Comparison of ENCODE assay signal across 8 mouse cellular contexts in the genomic region with DNA sequence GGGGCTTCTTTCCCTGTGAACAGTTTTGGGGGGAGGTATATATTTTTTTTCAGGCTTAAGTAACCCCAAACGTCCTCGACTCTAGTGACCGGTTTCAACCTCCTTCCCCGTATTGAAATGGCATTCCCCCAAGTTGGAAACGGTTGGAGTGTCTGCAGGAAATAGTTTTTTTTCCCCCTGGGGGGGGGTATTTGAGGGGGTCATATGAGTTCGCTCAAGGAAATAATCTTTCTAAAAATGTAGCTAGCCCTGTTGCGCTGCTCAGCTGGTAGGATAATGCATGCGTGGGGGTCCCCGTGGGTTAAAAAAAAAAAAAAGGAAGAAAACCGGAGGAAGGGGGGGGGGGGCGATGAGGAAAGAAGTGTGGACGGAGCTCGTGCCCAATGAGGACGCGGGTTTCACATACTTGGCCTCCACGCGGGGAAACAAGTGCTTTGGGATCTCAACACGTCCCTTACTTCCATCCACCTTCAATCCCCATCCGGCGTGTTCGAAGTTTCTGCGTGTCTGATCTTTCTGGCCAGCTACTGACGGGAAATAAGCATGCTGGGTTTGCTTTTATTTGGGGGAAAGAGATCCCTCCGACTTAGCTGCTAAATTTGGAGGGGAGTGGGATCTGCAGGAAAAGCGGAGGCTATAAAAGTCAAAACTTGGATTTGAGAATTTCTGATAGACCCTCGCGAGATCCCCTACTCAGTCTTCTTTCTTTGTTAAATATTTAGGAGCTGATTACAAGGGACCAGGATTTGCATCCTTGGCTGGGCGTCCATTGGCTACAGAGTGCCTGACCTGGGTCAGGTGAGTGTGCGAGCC. TPM values are rescaled to one million over a fixed set of nuclear protein-coding genes. Genes with fewer than 3 reads are reported as not detected.
DNase-seq lines count a peak whose midpoint lies in the region; ATAC-seq and TF ChIP-seq lines count a peak whose summit lies in the region.

No protein-coding gene starts in this region.

- H3K36me3 ChIP-seq in kidney, adult 2 months (ENCODE audit: control insufficient read depth, insufficient read depth, low read length) = peaks cover 2% of the 10 kb centered on the region; the same call in 1 of the 2 replicates
- H3K36me3 ChIP-seq in midbrain, embryonic 12.5 days = no peaks in the 10 kb centered on the region

- no peak for ATAC-seq in midbrain, embryonic 12.5 days (ENCODE audit: low FRiP score, low read depth)

- WGBS in kidney, adult 2 months = 2% methylated on average over 28 of the region's 29 CpGs
- under 1% methylated on average over 28 of the region's 29 CpGs for WGBS in midbrain, embryonic 12.5 days

- peaks cover 27% of the 10 kb centered on the region for H3K4me1 ChIP-seq in kidney, adult 2 months (ENCODE audit: control insufficient read depth, insufficient read depth, low read length)
- peaks cover 11% of the 10 kb centered on the region; the same call in 1 of the 2 replicates for H3K4me1 ChIP-seq in midbrain, embryonic 12.5 days

- H3K9ac ChIP-seq in midbrain, embryonic 12.5 days (replicated peaks) = peak overlapping the region; percentile 53

- H3K9me3 ChIP-seq in midbrain, embryonic 12.5 days = no peaks in the 10 kb centered on the region

- H3K27ac ChIP-seq in kidney, adult 2 months (ENCODE audit: insufficient read depth, low read depth, low read length) = peak overlapping the region; percentile 68
- no peak overlapping the region for H3K27ac ChIP-seq in midbrain, embryonic 12.5 days (replicated peaks)

- H3K4me2 ChIP-seq in midbrain, embryonic 12.5 days (replicated peaks) = peak overlapping the region; percentile 82

- no peak for TF ChIP-seq POLR2A in kidney, adult 2 months (IDR thresholded peaks at IDR 0.05; ENCODE audit: low read depth, low read length)
- no peak for TF ChIP-seq POLR2A in brain, embryonic 14.5 days (IDR thresholded peaks at IDR 0.05; ENCODE audit: borderline replicate concordance, extremely low read depth, insufficient read depth, insufficient read length, poor library complexity, severe bottlenecking)

- DNase-seq in kidney, adult 2 months = peak; percentile 59
- no peak for DNase-seq in kidney, adult 18-20 months
- DNase-seq in brain, embryonic 14.5 days (ENCODE audit: low read depth) = peak; percentile 36
- DNase-seq in heart, adult 18-20 months = peak; percentile 50 to 57
- DNase-seq in kidney, postnatal 25 days = peak; percentile 46 to 66
- DNase-seq in thymus, postnatal 14 days = peak; percentile 48
- no peak for DNase-seq in spleen, adult 12 weeks (ENCODE audit: low spot score)

- peak overlapping the region; percentile 57 for H3K4me3 ChIP-seq in kidney, adult 2 months (ENCODE audit: insufficient read depth, low read depth, low read length)
- peak overlapping the region; percentile 70 for H3K4me3 ChIP-seq in midbrain, embryonic 12.5 days

- no peaks in the 10 kb centered on the region for H3K27me3 ChIP-seq in kidney, adult 2 months (replicated peaks; ENCODE audit: control insufficient read depth, insufficient read depth, low read length)
- H3K27me3 ChIP-seq in midbrain, embryonic 12.5 days = peaks cover 10% of the 10 kb centered on the region

- TF ChIP-seq CTCF in kidney, adult 2 months (conservative IDR thresholded peaks at IDR 0.05; ENCODE audit: insufficient read depth, insufficient read length, low read depth, low read length) = no peak
- TF ChIP-seq CTCF in brain, embryonic 14.5 days (IDR thresholded peaks at IDR 0.05; ENCODE audit: borderline replicate concordance, extremely low read depth, insufficient read depth, insufficient read length) = no peak

RNA-seq across cellular contexts. Expression of a gene that starts 0.8 kb away (rescaled TPM):
- polyA plus RNA-seq in kidney, adult 2 months (2012; rRNA removed) = 68.2 and 74.5 TPM in 2 replicates
- polyA plus RNA-seq in brain, embryonic 14.5 days (2012; rRNA removed) = 7.5 and 9.9 TPM in 2 replicates
- 10 to 100 TPM; 37.0 to 48.1 TPM for total RNA-seq in heart, adult 18-20 months (2021)
- 7.3 and 7.4 TPM in 2 replicates for polyA plus RNA-seq in midbrain, embryonic 12.5 days (2016; fragmentation: Nextera tagmentation; extraction: Ambion mirVana)

RNA-seq across cellular contexts. Expression of a gene that starts 28.3 kb away (rescaled TPM):
- 37.6 and 46.0 TPM in 2 replicates for polyA plus RNA-seq in kidney, adult 2 months (2012; rRNA removed)
- polyA plus RNA-seq in brain, embryonic 14.5 days (2012; rRNA removed) = 7.5 and 9.8 TPM in 2 replicates
- total RNA-seq in heart, adult 18-20 months (2021) = 10 to 100 TPM; 13.6 to 14.5 TPM
- polyA plus RNA-seq in midbrain, embryonic 12.5 days (2016; fragmentation: Nextera tagmentation; extraction: Ambion mirVana) = 14.0 and 15.9 TPM in 2 replicates

Comparison
In these comparisons a context has a peak if more than half of its experiments do, and no peak if none do; other contexts are left out.
1. DNase-seq: peak in kidney, adult 2 months (single experiment), brain, embryonic 14.5 days (single experiment), heart, adult 18-20 months (2 of 2), kidney, postnatal 25 days (2 of 2) and thymus, postnatal 14 days (single experiment); none in kidney, adult 18-20 months (single experiment) and spleen, adult 12 weeks (single experiment).